Mouse (Mus musculus): Measurements from ENCODE around the gene Adap1. TPM values are rescaled to one million over a fixed set of nuclear protein-coding genes. Genes with fewer than 3 reads are reported as not detected.

Gene Adap1
- total RNA-seq, 1 experiment = 65.0 TPM

- Histone ChIP-seq H3K9ac (ENCODE audit: insufficient read depth, low read depth, low read length, poor library complexity, severe bottlenecking) (peak overlapping the region; percentile 84), H3K4me3 (ENCODE audit: insufficient read depth in 1 of 2, low read depth in 1 of 2, low read length in 2 of 2, poor library complexity in 1 of 2, severe bottlenecking in 1 of 2) (peak overlapping the region; percentile 69 to 77), H3K36me3 (ENCODE audit: control insufficient read depth, insufficient read depth, low read length, poor library complexity, severe bottlenecking) (no peaks in the 10 kb centered on the region), H3K27ac (ENCODE audit: insufficient read depth, low read depth, low read length, poor library complexity, severe bottlenecking) (peak overlapping the region; percentile 9; the same call in 1 of the 2 replicates), H3K9me3 (ENCODE audit: control insufficient read depth, insufficient read depth, low read depth, low read length) (no peaks in the 10 kb centered on the region), H3K4me1 (ENCODE audit: control insufficient read depth in 2 of 2, insufficient read depth in 2 of 2, low read length in 2 of 2, poor library complexity in 1 of 2) (peaks cover 2 to 21% of the 10 kb centered on the region in 2 experiments; a peak in 3 of 4 replicates)
- in situ Hi-C loops (cut with MboI; ENCODE audit: low sequenced_read_pairs in 2 of 2, unreplicated experiment in 2 of 2) = no loop called here
- peak; percentile 83 for DNase-seq (ENCODE audit: low read depth, low spot score)
- TF ChIP-seq HCFC1 (IDR thresholded peaks at IDR 0.05; ENCODE audit: borderline replicate concordance, insufficient read depth, low read length) = no peak
- no peak for TF ChIP-seq ZC3H11A (IDR thresholded peaks at IDR 0.05; ENCODE audit: borderline replicate concordance, low read depth, low read length)
- TF ChIP-seq ZNF384 (IDR thresholded peaks at IDR 0.05; ENCODE audit: low read depth, low read length) = no peak
- TF ChIP-seq CHD2 (IDR thresholded peaks at IDR 0.05; ENCODE audit: low read depth, low read length) = no peak
- TF ChIP-seq MAFK (IDR thresholded peaks at IDR 0.05; ENCODE audit: insufficient read depth, low read depth, low read length) = no peak
These were observed 46.4 kb upstream of the Adap1 start for GRCm38 (mm10) chr5:139371631-139372401.

GRCm38 (mm10) chr5:139371118-139371517 is 45.7 kb upstream of the Adap1 start:
- no peak overlapping the region for H3K4me3 ChIP-seq (ENCODE audit: insufficient read depth in 1 of 2, low read depth in 1 of 2, low read length in 2 of 2, poor library complexity in 1 of 2, severe bottlenecking in 1 of 2)
- H3K27ac ChIP-seq (ENCODE audit: insufficient read depth, low read depth, low read length, poor library complexity, severe bottlenecking) = no peak overlapping the region
- peak overlapping the region; percentile 84; the same call in 1 of the 2 replicates for H3K9ac ChIP-seq (ENCODE audit: insufficient read depth, low read depth, low read length, poor library complexity, severe bottlenecking)
- in situ Hi-C loops (cut with MboI; ENCODE audit: low sequenced_read_pairs in 2 of 2, unreplicated experiment in 2 of 2) = no loop called here
- no peaks in the 10 kb centered on the region for H3K9me3 ChIP-seq (ENCODE audit: control insufficient read depth, insufficient read depth, low read depth, low read length)
- H3K36me3 ChIP-seq (ENCODE audit: control insufficient read depth, insufficient read depth, low read length, poor library complexity, severe bottlenecking) = no peaks in the 10 kb centered on the region
- peaks cover 2 to 25% of the 10 kb centered on the region in 2 experiments; a peak in 3 of 4 replicates for H3K4me1 ChIP-seq (ENCODE audit: control insufficient read depth in 2 of 2, insufficient read depth in 2 of 2, low read length in 2 of 2, poor library complexity in 1 of 2)
- TF ChIP-seq MAFK (IDR thresholded peaks at IDR 0.05; ENCODE audit: insufficient read depth, low read depth, low read length) (peak; percentile 56; the same call in 1 of the 2 replicates), ZNF384 (IDR thresholded peaks at IDR 0.05; ENCODE audit: low read depth, low read length) (no peak)
- no peak for DNase-seq (ENCODE audit: low read depth, low spot score)

GRCm38 (mm10) chr5:139370336-139370735 is 44.9 kb upstream of the Adap1 start:
- TF ChIP-seq ZC3H11A (IDR thresholded peaks at IDR 0.05; ENCODE audit: borderline replicate concordance, low read depth, low read length) (no peak), HCFC1 (IDR thresholded peaks at IDR 0.05; ENCODE audit: borderline replicate concordance, insufficient read depth, low read length) (no peak), CHD2 (IDR thresholded peaks at IDR 0.05; ENCODE audit: low read depth, low read length) (no peak), MAFK (IDR thresholded peaks at IDR 0.05; ENCODE audit: insufficient read depth, low read depth, low read length) (no peak), ZNF384 (IDR thresholded peaks at IDR 0.05; ENCODE audit: low read depth, low read length) (no peak)
- peaks cover 2 to 31% of the 10 kb centered on the region in 2 experiments; a peak in 3 of 4 replicates for H3K4me1 ChIP-seq (ENCODE audit: control insufficient read depth in 2 of 2, insufficient read depth in 2 of 2, low read length in 2 of 2, poor library complexity in 1 of 2)
- H3K27ac ChIP-seq (ENCODE audit: insufficient read depth, low read depth, low read length, poor library complexity, severe bottlenecking) = no peak overlapping the region
- no peaks in the 10 kb centered on the region for H3K36me3 ChIP-seq (ENCODE audit: control insufficient read depth, insufficient read depth, low read length, poor library complexity, severe bottlenecking)
- H3K9ac ChIP-seq (ENCODE audit: insufficient read depth, low read depth, low read length, poor library complexity, severe bottlenecking) = no peak overlapping the region
- no peak overlapping the region for H3K4me3 ChIP-seq (ENCODE audit: insufficient read depth in 1 of 2, low read depth in 1 of 2, low read length in 2 of 2, poor library complexity in 1 of 2, severe bottlenecking in 1 of 2)
- in situ Hi-C loops (cut with MboI; ENCODE audit: low sequenced_read_pairs in 2 of 2, unreplicated experiment in 2 of 2) = no loop called here
- DNase-seq (ENCODE audit: low read depth, low spot score) = no peak
- no peaks in the 10 kb centered on the region for H3K9me3 ChIP-seq (ENCODE audit: control insufficient read depth, insufficient read depth, low read depth, low read length)

GRCm38 (mm10) chr5:139368638-139369320 is 43.4 kb upstream of the Adap1 start:
- no peak for TF ChIP-seq HCFC1 (IDR thresholded peaks at IDR 0.05; ENCODE audit: borderline replicate concordance, insufficient read depth, low read length)
- no peak for TF ChIP-seq MAFK (IDR thresholded peaks at IDR 0.05; ENCODE audit: insufficient read depth, low read depth, low read length)
- no peak for TF ChIP-seq ZNF384 (IDR thresholded peaks at IDR 0.05; ENCODE audit: low read depth, low read length)
- no peak for TF ChIP-seq ZC3H11A (IDR thresholded peaks at IDR 0.05; ENCODE audit: borderline replicate concordance, low read depth, low read length)
- Histone ChIP-seq H3K4me1 (ENCODE audit: control insufficient read depth in 2 of 2, insufficient read depth in 2 of 2, low read length in 2 of 2, poor library complexity in 1 of 2) (peaks cover 4 to 36% of the 10 kb centered on the region in 2 experiments; a peak in 3 of 4 replicates), H3K4me3 (ENCODE audit: insufficient read depth in 1 of 2, low read depth in 1 of 2, low read length in 2 of 2, poor library complexity in 1 of 2, severe bottlenecking in 1 of 2) (no peak overlapping the region), H3K27ac (ENCODE audit: insufficient read depth, low read depth, low read length, poor library complexity, severe bottlenecking) (no peak overlapping the region), H3K9ac (ENCODE audit: insufficient read depth, low read depth, low read length, poor library complexity, severe bottlenecking) (no peak overlapping the region), H3K9me3 (ENCODE audit: control insufficient read depth, insufficient read depth, low read depth, low read length) (no peaks in the 10 kb centered on the region), H3K36me3 (ENCODE audit: control insufficient read depth, insufficient read depth, low read length, poor library complexity, severe bottlenecking) (peaks cover 2% of the 10 kb centered on the region; the same call in 1 of the 2 replicates)
- DNase-seq (ENCODE audit: low read depth, low spot score) = no peak
- in situ Hi-C loops (cut with MboI; ENCODE audit: low sequenced_read_pairs in 2 of 2, unreplicated experiment in 2 of 2) = no loop called here

Data from ES-E14 (cell line).